Mouse (Mus musculus) hindbrain, embryonic 15.5 days (tissue): ENCODE measurements around the gene Trim28. TPM values are rescaled to one million over a fixed set of nuclear protein-coding genes. Genes with fewer than 3 reads are reported as not detected.

ENCODE experiments used
- ATAC-seq: fragments of 200-750 bp; cut with Nextera tagmentation; 2 replicates; pipeline ENCODE4 v1.8.0; 2017; ENCODE audit warnings: low read depth, moderate number of reproducible peaks, moderate TSS enrichment; ENCODE audit not compliant: low FRiP score
- H3K27ac ChIP-seq: fragments of 300-500 bp; sonication (generic); replicated peaks from 2 replicates; pipeline ENCODE4 v1.5.1; 2015; ENCODE audit warnings: mild to moderate bottlenecking, inconsistent platforms
- H3K27me3 ChIP-seq: fragments of 300-500 bp; sonication (generic); 2 replicates; pipeline ENCODE4 v1.6.1; 2015; ENCODE audit warnings: control low read depth, inconsistent platforms
- H3K36me3 ChIP-seq: fragments of 300-500 bp; sonication (generic); 2 replicates; pipeline ENCODE4 v1.6.1; 2015; ENCODE audit warnings: control low read depth, inconsistent platforms
- H3K4me1 ChIP-seq: fragments of 300-500 bp; sonication (generic); replicated peaks from 2 replicates; pipeline ENCODE4 v1.6.1; 2015; ENCODE audit warnings: control low read depth, inconsistent platforms
- H3K4me2 ChIP-seq: fragments of 300-500 bp; sonication (generic); 2 replicates; pipeline ENCODE4 v1.6.1; 2015; ENCODE audit warnings: moderate library complexity, mild to moderate bottlenecking, inconsistent platforms
- H3K4me3 ChIP-seq: fragments of 300-500 bp; sonication (generic); 2 replicates; pipeline ENCODE4 v1.5.1; 2015; ENCODE audit warnings: mild to moderate bottlenecking, inconsistent platforms
- H3K9ac ChIP-seq: fragments of 300-500 bp; sonication (generic); 2 replicates; pipeline ENCODE4 v1.6.1; 2015; ENCODE audit warnings: inconsistent platforms
- H3K9me3 ChIP-seq: fragments of 300-500 bp; sonication (generic); 2 replicates; pipeline ENCODE4 v1.6.1; 2016; ENCODE audit warnings: control low read depth, inconsistent platforms
- WGBS: fragments of 180-500 bp; shearing (Covaris S2); methylation state at CpG from one replicate; pipeline ENCODE4 v1.1.7; 2015; 5-methylcytosine and 5-hydroxymethylcytosine counted together
- polyA plus RNA-seq: library from polyadenylated mRNA; unstranded; fragments of >200 nt; fragmentation: Nextera tagmentation; extraction: Ambion mirVana; gene quantifications from 2 replicates; pipeline ENCODE4 v1.2.1, GENCODE M21; 2015

Gene Trim28
- polyA plus RNA-seq, 1 experiment from 2014 or later: 230 TPM

DNA sequence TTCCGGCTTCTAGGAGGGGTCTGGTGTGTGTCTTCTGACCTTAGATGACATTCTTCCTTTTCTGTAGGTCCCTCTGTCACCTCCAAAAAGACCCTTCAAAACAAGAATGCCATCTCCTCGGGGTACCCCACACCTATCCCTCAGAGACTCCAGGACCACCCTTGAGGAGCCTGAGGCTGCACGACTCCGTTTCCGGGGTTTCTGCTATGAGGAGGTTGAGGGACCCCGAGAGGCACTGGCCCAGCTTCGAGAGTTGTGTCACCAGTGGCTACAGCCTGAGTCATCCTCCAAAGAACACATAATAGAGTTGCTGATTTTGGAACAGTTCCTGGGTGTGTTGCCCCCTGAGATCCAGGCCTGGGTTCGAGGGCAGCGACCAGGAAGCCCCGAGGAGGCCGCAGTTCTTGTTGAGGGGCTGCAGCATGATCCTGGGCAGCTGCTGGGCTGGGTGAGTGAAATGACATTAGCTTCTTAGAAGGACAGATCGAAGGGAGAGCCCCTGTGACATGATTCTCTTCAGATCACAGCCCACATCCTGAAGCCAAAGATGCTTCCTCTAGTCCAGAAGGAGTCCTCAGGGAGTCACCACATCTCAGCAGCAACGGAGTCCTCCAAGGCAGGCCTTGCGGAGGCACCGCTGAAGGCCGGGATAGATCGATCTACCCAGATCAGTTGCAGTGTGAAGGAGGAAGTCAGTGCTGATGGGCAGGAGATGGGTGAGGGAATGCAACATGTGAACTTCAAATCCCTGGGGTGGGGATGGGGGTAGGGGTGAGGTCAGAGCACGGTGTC is 19.8 kb upstream of the Trim28 start:
- Histone ChIP-seq H3K9me3 (no peaks in the 10 kb centered on the region), H3K4me2 (peak overlapping the region; percentile 89), H3K4me3 (peak overlapping the region; percentile 64), H3K27ac (peak overlapping the region; percentile 99), H3K36me3 (no peaks in the 10 kb centered on the region; the same call in 1 of the 2 replicates), H3K9ac (0 out of 2 replicates have a peak overlapping the region, but pooled peaks have one; percentile 71), H3K27me3 (no peaks in the 10 kb centered on the region), H3K4me1 (peaks cover 17% of the 10 kb centered on the region)
- WGBS: 90% methylated on average over 18 of the region's 18 CpGs
- ATAC-seq: no peak

DNA sequence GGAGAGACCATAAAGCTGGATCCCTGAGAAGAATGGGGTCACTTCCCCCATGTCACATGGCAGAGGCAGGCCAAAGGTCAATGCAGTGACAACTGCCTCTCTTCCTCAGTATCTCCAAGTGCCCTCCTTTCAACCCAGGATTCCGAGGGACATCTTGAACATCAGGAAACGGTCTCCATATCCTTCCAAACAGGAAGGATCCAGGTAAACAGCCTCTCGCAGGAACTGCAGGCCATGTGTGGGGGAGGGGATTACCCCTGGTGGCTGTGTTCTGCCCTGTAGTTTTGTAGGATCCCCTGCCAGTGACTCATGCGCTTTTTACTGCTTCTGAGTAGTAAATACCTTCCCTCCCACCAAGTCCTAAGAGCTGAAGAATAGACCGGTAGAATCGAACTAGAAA is 19.1 kb upstream of the Trim28 start:
- Histone ChIP-seq H3K9me3 (no peaks in the 10 kb centered on the region), H3K4me3 (no peak overlapping the region), H3K9ac (no peak overlapping the region), H3K4me1 (peaks cover 17% of the 10 kb centered on the region), H3K27ac (no peak overlapping the region), H3K27me3 (no peaks in the 10 kb centered on the region), H3K36me3 (no peaks in the 10 kb centered on the region; the same call in 1 of the 2 replicates), H3K4me2 (no peak overlapping the region)
- 77% methylated on average over 6 of the region's 6 CpGs for WGBS
- no peak for ATAC-seq

DNA sequence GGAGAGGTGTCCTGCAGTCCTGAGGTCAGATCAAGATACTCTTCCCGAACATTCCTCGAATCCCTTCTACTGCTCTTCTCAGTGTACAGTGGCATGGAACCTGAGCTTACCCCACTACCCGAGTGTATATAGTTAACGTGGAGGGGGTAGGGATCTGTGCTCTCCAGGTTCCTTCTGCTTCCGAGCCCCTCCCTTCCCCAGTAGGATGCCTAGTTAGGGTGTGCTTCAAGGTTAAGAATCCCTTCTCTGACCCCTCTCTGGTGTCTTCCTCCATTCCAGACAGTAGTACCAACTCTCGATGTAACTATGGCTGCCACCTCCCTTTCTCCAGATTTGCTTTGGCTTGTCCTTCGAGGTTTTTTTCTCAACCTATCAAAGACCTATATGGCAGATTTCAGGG is 18.6 kb upstream of the Trim28 start:
- Histone ChIP-seq H3K4me3 (no peak overlapping the region), H3K36me3 (no peaks in the 10 kb centered on the region; the same call in 1 of the 2 replicates), H3K4me2 (no peak overlapping the region), H3K27me3 (no peaks in the 10 kb centered on the region), H3K27ac (no peak overlapping the region), H3K9ac (no peak overlapping the region), H3K4me1 (peaks cover 17% of the 10 kb centered on the region), H3K9me3 (no peaks in the 10 kb centered on the region)
- WGBS: 82% methylated on average over 7 of the region's 7 CpGs
- no peak for ATAC-seq

DNA sequence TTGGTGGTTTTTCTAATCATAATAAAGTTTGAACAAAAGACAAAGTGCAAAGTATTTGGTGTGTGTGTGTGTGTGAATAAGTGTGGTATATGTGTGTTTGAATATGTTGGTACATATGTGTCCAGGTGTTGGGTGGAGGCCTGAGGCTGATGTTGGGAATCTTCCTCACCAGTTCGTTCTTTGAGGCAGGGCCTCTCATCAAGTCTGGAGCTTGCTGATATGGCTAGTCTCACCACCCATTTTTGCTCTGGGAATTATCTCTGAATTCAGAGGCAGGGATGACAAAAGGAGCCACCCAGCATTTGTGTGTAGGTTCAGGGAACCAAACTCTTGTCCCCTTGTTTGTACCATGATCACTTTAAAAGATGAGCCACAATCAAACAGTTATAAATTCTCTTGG is 13.2 kb upstream of the Trim28 start:
- no peak overlapping the region for H3K27ac ChIP-seq
- ATAC-seq: no peak
- H3K4me1 ChIP-seq: no peaks in the 10 kb centered on the region
- no peak overlapping the region for H3K9ac ChIP-seq
- no peaks in the 10 kb centered on the region for H3K9me3 ChIP-seq
- WGBS: 100% methylated on average over 1 of the region's 1 CpGs
- H3K27me3 ChIP-seq: no peaks in the 10 kb centered on the region
- no peak overlapping the region for H3K4me3 ChIP-seq
- H3K4me2 ChIP-seq: no peak overlapping the region
- H3K36me3 ChIP-seq: no peaks in the 10 kb centered on the region; the same call in 1 of the 2 replicates

DNA sequence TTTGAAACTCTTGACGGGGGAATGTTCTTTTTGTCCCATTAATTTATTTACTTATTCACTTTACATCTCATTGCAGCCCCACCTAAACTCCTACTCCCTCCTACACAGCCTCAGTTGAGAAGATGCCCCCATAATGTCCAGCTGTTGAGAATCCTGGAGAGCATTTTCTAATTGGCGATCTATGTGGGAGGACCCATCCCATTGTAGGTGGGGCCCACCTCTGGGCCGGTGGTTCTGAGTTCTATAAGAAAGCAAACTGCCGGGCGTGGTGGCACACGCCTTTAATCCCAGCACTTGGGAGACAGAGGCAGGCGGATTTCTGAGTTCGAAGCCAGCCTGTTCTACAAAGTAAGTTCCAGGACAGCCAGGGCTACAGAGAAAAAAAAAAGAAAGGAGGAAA is 12.0 kb upstream of the Trim28 start:
- no peak overlapping the region for H3K27ac ChIP-seq
- no peaks in the 10 kb centered on the region; the same call in 1 of the 2 replicates for H3K36me3 ChIP-seq
- H3K4me3 ChIP-seq: no peak overlapping the region
- H3K9ac ChIP-seq: no peak overlapping the region
- no peak for ATAC-seq
- no peak overlapping the region for H3K4me2 ChIP-seq
- H3K9me3 ChIP-seq: no peaks in the 10 kb centered on the region
- no peaks in the 10 kb centered on the region for H3K27me3 ChIP-seq
- 86% methylated on average over 8 of the region's 8 CpGs for WGBS
- no peaks in the 10 kb centered on the region for H3K4me1 ChIP-seq

DNA sequence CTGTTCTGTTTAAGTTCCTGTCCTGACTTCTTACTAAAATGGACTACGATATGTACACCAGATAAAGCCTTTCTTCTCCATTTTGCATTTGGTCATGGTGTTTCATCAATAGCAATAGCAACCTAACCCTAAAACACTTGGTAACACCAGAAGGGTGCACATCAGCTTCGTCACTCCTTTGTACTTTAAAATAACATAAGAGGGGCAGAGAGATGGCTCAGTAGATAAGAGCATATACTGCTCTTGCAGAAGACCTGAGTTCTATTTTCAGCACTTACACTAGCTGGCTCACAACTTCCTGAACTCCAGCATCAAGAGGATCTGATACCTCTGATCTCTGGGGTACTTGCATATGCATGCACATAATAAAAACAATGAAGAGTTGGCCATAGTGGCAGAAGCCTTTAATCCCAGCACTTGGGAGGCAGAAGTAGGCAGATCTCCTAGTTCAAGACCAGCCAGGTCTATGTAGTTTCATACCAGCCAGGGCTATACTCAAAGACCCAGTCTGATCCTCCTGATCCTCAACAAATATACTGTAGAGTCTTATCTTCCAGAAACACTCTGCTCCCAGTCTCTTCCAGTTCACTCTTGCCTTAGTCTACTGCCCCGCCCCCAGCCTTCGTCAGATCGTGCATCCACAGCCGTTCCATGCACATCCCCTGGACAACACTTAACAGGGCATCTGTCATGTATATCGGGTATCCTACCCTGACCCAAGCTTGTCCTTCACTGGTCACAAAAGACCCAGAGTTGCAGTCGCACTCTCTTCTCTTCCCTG is 11.3 kb upstream of the Trim28 start:
- WGBS: 87% methylated on average over 8 of the region's 8 CpGs
- Histone ChIP-seq H3K4me2 (no peak overlapping the region), H3K36me3 (no peaks in the 10 kb centered on the region), H3K4me3 (no peak overlapping the region), H3K27ac (no peak overlapping the region), H3K4me1 (no peaks in the 10 kb centered on the region), H3K9ac (no peak overlapping the region), H3K9me3 (no peaks in the 10 kb centered on the region), H3K27me3 (no peaks in the 10 kb centered on the region)
- no peak for ATAC-seq

DNA sequence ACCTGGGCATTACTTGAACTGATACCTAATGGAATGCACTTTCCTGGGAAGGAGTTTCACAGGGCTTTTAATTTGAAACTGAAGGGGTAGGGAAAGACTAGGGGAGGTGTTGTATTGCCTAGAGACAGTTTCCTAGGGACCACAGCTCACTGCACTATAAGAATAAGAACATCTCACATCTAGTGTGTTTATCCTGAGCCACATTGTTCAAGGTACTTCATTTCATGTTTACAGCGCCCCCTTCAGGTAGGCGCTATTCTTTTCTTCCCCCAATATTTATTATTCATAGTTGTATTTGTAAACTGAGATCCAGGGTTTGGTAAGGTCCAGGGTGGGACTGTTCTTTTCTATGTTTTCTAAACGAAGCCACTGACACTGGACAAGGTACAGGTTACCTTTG is 6.7 kb upstream of the Trim28 start:
- Histone ChIP-seq H3K4me1 (no peaks in the 10 kb centered on the region), H3K27ac (no peak overlapping the region), H3K9ac (no peak overlapping the region), H3K27me3 (no peaks in the 10 kb centered on the region), H3K36me3 (no peaks in the 10 kb centered on the region), H3K9me3 (no peaks in the 10 kb centered on the region), H3K4me3 (no peak overlapping the region), H3K4me2 (no peak overlapping the region)
- ATAC-seq: no peak
- WGBS: 5% methylated on average over 3 of the region's 3 CpGs

DNA sequence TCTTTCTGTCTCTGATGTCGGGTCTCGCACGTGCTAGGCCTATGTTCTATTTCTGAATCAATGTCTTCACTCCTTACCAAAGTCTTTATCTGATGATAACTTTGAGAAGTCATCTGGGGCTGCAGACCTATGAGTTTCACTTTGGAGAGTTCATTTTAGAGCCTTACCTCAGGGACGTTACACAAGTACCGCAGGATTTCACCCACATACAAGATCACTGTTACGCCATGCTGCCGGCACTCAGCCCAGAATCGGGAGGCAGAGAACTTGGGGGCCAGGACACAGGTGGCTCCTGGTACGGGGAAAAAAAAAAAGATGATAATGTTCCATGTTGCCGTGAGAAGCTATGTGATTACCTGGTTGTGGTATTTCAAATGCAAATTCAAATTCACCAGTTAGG is 5.8 kb upstream of the Trim28 start:
- Histone ChIP-seq H3K9me3 (no peaks in the 10 kb centered on the region), H3K36me3 (no peaks in the 10 kb centered on the region), H3K27ac (no peak overlapping the region), H3K9ac (no peak overlapping the region), H3K27me3 (no peaks in the 10 kb centered on the region), H3K4me2 (no peak overlapping the region), H3K4me1 (no peaks in the 10 kb centered on the region), H3K4me3 (no peak overlapping the region)
- WGBS: 93% methylated on average over 10 of the region's 10 CpGs
- no peak for ATAC-seq

DNA sequence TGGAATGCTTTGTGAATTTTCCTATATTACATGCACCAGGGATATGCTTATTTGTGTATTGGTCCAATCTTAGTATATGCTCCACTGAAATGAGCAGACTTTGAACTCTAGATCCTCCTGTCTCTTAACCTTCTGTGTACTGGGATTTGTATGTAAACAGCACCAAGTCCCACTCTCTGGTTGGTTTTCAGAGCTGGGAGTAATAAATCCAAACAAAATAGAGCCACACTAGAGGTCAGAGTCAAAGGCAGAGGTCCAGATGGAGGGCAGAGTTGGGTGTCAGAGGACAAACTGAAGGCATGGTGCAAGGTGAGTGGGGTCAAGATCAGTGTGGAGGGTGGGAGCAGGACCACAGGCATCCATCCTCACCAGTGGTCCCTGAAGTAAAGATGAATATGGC is 3.1 kb upstream of the Trim28 start:
- H3K27ac ChIP-seq: no peak overlapping the region
- H3K9ac ChIP-seq: no peak overlapping the region
- no peak for ATAC-seq
- H3K4me1 ChIP-seq: no peaks in the 10 kb centered on the region
- no peaks in the 10 kb centered on the region for H3K9me3 ChIP-seq
- no peak overlapping the region for H3K4me2 ChIP-seq
- no peak overlapping the region for H3K4me3 ChIP-seq
- no peaks in the 10 kb centered on the region for H3K27me3 ChIP-seq
- H3K36me3 ChIP-seq: no peaks in the 10 kb centered on the region

DNA sequence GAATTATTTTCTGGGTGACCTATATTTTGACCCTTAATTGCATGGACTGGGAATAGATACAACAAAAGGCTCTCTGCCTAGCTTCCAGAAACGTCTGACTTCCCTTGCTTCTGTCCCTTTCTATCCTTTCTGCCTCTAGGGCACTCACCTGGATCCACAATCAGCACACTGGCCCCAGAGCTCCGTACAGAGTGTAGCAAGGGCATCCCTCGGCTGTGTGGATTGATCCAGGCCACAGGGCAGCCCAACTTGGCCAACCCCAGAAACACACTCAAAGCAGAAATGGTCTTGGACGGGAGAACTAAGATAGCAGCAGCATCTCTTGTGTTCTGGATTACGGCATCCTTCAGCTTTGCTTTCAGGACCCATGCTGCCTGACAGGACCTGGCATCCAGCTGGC is 1.7 kb upstream of the Trim28 start:
- Histone ChIP-seq H3K4me2 (no peak overlapping the region), H3K9ac (no peak overlapping the region), H3K27me3 (no peaks in the 10 kb centered on the region), H3K27ac (no peak overlapping the region), H3K4me1 (no peaks in the 10 kb centered on the region), H3K4me3 (no peak overlapping the region), H3K36me3 (no peaks in the 10 kb centered on the region), H3K9me3 (no peaks in the 10 kb centered on the region)
- no peak for ATAC-seq
- WGBS: 70% methylated on average over 5 of the region's 5 CpGs

DNA sequence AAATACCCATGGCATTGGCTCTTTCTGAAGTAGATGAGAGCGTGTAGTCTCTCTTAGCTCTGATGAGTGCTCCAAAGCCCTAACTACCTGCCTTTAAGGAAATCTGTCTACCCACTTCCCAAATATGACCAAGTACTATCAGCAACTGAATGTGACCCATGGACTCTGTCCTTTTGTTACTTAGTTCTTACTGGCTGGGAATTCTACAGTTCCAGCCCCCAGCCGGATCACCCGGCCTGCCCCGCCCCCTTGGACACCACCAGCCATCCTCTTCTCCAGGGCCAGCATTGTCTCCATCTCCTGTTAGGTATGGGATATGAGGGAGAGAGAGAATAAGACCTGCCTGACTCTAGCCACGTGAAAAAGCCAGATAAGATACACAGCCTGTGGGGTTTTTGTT is 861 bp upstream of the Trim28 start, which contains the start of gene Slc27a5:
Gene Slc27a5 (minus strand): TSS at position 140 of the 400 bp plus-strand sequence.
- 84% methylated on average over 5 of the region's 5 CpGs for WGBS
- ATAC-seq: no peak
- H3K9me3 ChIP-seq: no peaks in the 10 kb centered on the region
- no peak within 1 kb of the TSS for H3K4me3 ChIP-seq
- H3K9ac ChIP-seq: no peak within 1 kb of the TSS
- no peak within 1 kb of the TSS for H3K27ac ChIP-seq
- H3K4me2 ChIP-seq: no peak within 1 kb of the TSS
- peaks cover 6% of the 10 kb centered on the region; the same call in 1 of the 2 replicates for H3K36me3 ChIP-seq
- H3K4me1 ChIP-seq: no peaks in the 10 kb centered on the region
- no peaks in the 10 kb centered on the region for H3K27me3 ChIP-seq

DNA sequence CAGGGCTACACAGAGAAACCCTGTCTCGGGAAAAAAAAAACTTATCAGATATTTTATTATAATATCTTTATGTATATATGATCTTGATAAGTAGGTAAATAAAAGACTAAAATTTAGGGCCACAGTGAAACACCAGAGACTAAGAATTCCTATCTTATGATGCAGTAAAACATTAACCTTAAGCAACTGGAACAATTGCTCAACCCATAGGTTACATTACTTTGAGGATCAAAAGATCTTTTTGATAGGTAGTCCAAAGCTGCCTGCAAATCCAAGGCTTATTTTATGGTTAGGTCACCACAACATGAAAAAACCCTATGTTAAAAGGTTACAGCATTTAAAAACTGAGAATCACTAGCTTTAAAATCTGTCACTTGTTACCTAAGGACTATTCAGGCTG is 2.7 kb downstream of the Trim28 start:
- WGBS: 81% methylated on average over 1 of the region's 1 CpGs
- Histone ChIP-seq H3K27ac (no peak overlapping the region), H3K36me3 (peaks cover 21% of the 10 kb centered on the region), H3K4me3 (no peak overlapping the region), H3K9me3 (no peaks in the 10 kb centered on the region), H3K27me3 (no peaks in the 10 kb centered on the region), H3K4me2 (no peak overlapping the region), H3K9ac (no peak overlapping the region), H3K4me1 (0 out of 2 replicates have a peak, but pooled peaks cover 2% of the 10 kb centered on the region)
- no peak for ATAC-seq
